Mouse (Mus musculus) kidney, embryonic 14.5 days (tissue): ENCODE data around the gene Susd5. TPM values are rescaled to one million over a fixed set of nuclear protein-coding genes. Genes with fewer than 3 reads are reported as not detected.
"Not testable (repeated sequence)": the region's sequence is repeated elsewhere in the genome, so short reads cannot be mapped to it uniquely, and the experiment has no call there.

ENCODE experiments used
- ATAC-seq: fragments of 200-750 bp; cut with Nextera tagmentation; 2 replicates; pipeline ENCODE4 v1.8.0; 2017; ENCODE audit warnings: moderate number of reproducible peaks, mild to moderate bottlenecking, moderate TSS enrichment, moderate library complexity; ENCODE audit not compliant: low FRiP score, low TSS enrichment
- H3K27ac ChIP-seq: fragments of 300-500 bp; sonication (generic); 2 replicates; pipeline ENCODE4 v1.5.1; 2014; ENCODE audit warnings: low read depth, mild to moderate bottlenecking, low read length, moderate library complexity, mixed read lengths
- H3K27me3 ChIP-seq: fragments of 300-500 bp; sonication (generic); 2 replicates; pipeline ENCODE4 v1.6.1; 2014; ENCODE audit warnings: mild to moderate bottlenecking, low read length; ENCODE audit not compliant: control insufficient read depth, insufficient read depth
- H3K36me3 ChIP-seq: fragments of 300-500 bp; sonication (generic); 2 replicates; pipeline ENCODE4 v1.6.1; 2014; ENCODE audit warnings: low read length, mixed read lengths; ENCODE audit not compliant: control insufficient read depth, insufficient read depth
- H3K4me1 ChIP-seq: fragments of 300-500 bp; sonication (generic); 2 replicates; pipeline ENCODE4 v1.6.1; 2014; ENCODE audit warnings: low read length, mixed read lengths; ENCODE audit not compliant: control insufficient read depth, insufficient read depth
- H3K4me2 ChIP-seq: fragments of 300-500 bp; sonication (generic); replicated peaks from 2 replicates; pipeline ENCODE4 v1.6.1; 2014; ENCODE audit warnings: low read depth, mild to moderate bottlenecking, low read length
- H3K4me3 ChIP-seq: fragments of 300-500 bp; sonication (generic); 2 replicates; pipeline ENCODE4 v1.5.1; 2014; ENCODE audit warnings: mild to moderate bottlenecking, low read length
- H3K9ac ChIP-seq: fragments of 300-500 bp; sonication (generic); 2 replicates; pipeline ENCODE4 v1.6.1; 2014; ENCODE audit warnings: low read depth, mild to moderate bottlenecking, low read length, moderate library complexity
- H3K9me3 ChIP-seq: fragments of 300-500 bp; sonication (generic); 2 replicates; pipeline ENCODE4 v1.6.1; 2016; ENCODE audit warnings: low read length; ENCODE audit not compliant: control insufficient read depth
- WGBS: fragments of 180-500 bp; shearing (Covaris S2); extraction: QIAGEN DNeasy Blood & Tissue Kit; methylation state at CpG from one replicate; pipeline ENCODE4 v1.1.7; 2014; 5-methylcytosine and 5-hydroxymethylcytosine counted together
- polyA plus RNA-seq: library from polyadenylated mRNA; unstranded; fragments of >200 nt; fragmentation: Nextera tagmentation; extraction: Ambion mirVana; gene quantifications from 2 replicates; pipeline ENCODE4 v1.2.1, GENCODE M21; 2014

The Susd5 gene
- polyA plus RNA-seq, 1 experiment from 2014 or later = 0.45 TPM

GRCm38 (mm10) chr9:114050778-114051177, 6.2 kb upstream of the Susd5 start:
- Histone ChIP-seq H3K27me3 (peaks cover 2% of the 10 kb centered on the region; the same call in 1 of the 2 replicates), H3K9ac (no peak overlapping the region), H3K36me3 (no peaks in the 10 kb centered on the region), H3K27ac (no peak overlapping the region), H3K4me1 (no peaks in the 10 kb centered on the region), H3K4me2 (no peak overlapping the region), H3K9me3 (0 out of 2 replicates have a peak, but pooled peaks cover 3% of the 10 kb centered on the region), H3K4me3 (no peak overlapping the region)
- 86% methylated on average over 16 of the region's 16 CpGs for WGBS
- ATAC-seq = no peak

DNA sequence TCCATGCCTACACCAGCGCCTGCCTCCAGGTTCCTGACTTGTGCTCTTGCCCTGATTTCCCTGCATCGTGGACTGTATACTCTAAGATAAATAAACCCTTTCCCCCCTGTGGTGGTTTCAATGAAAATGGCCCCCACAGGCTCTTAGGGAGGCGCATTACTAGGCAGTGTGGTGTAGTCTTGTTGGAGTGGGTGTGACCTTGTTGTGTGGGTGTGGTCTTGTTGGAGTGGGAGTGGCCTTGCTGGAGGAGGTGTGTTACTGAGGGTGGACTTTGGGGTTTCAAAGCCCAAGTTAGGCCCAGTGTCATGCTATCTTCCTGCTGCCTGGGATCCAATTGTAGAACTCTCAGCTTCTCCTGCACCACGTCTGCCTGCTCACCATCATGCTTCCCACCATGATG, 4.9 kb upstream of the Susd5 start:
- 0 out of 2 replicates have a peak, but pooled peaks cover 3% of the 10 kb centered on the region for H3K9me3 ChIP-seq
- no peak overlapping the region for H3K4me2 ChIP-seq
- H3K4me3 ChIP-seq = no peak overlapping the region
- H3K27me3 ChIP-seq = peaks cover 14% of the 10 kb centered on the region
- no peak for ATAC-seq
- H3K27ac ChIP-seq = no peak overlapping the region
- no peaks in the 10 kb centered on the region for H3K36me3 ChIP-seq
- no peaks in the 10 kb centered on the region for H3K4me1 ChIP-seq
- H3K9ac ChIP-seq = no peak overlapping the region
- WGBS = 79% methylated on average over 4 of the region's 4 CpGs

DNA sequence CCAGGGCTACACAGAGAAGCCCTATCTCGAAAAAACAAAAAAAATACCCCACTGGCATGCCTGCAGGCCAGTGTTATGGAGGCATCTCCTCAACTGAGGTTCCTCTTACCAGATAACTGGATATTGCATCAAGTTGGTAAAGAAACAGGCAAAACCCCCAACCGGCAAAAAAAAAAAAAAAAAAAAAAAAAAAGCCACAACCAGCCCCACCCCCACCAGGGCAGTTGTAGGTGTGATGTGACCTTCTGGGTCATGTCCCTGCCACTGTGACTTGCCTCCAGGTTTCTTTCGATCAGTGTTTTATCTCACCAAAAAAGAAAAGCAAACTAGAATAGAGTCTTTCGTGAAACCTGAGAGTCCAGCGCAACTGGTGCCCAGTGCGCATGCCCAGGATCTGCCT, 4.1 kb upstream of the Susd5 start:
- Histone ChIP-seq H3K27me3 (peaks cover 23% of the 10 kb centered on the region), H3K4me3 (no peak overlapping the region), H3K4me2 (no peak overlapping the region), H3K9me3 (0 out of 2 replicates have a peak, but pooled peaks cover 3% of the 10 kb centered on the region), H3K4me1 (no peaks in the 10 kb centered on the region), H3K9ac (no peak overlapping the region), H3K27ac (no peak overlapping the region), H3K36me3 (no peaks in the 10 kb centered on the region)
- no peak for ATAC-seq
- 67% methylated on average over 6 of the region's 6 CpGs for WGBS

DNA sequence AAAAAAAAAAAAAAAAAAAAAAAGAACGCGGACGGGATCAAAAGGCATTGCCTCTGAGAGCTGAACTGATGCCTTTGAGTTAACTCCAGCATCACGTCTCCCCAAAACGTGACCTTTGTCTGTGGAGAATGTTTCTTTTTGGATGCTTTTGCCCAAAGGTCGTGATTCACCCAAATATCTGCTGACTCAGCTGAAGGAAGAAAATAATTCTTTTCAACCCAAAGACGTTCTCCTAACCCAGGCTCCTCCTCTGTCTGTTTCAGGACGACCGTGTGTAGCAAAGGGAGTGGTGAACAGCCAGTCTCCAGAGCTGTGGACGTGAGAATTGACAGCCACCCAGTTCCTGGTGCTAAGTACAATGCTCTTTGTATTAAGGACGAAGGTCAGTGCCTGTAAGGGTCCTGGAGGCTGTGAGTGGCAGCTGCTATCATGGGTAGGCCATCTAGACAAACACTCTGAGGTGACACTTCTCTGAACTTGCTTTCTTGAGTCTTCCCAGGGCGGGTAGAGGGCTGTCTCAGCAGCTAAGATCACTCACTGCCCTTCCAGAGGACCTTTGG, 11.6 kb downstream of the Susd5 start:
- Histone ChIP-seq H3K27me3 (no peaks in the 10 kb centered on the region), H3K36me3 (no peaks in the 10 kb centered on the region), H3K9me3 (no peaks in the 10 kb centered on the region), H3K4me1 (no peaks in the 10 kb centered on the region), H3K4me3 (no peak overlapping the region), H3K9ac (no peak overlapping the region), H3K4me2 (no peak overlapping the region), H3K27ac (no peak overlapping the region)
- no peak for ATAC-seq
- WGBS = 53% methylated on average over 12 of the region's 12 CpGs

GRCm38 (mm10) chr9:114069372-114069771, 12.4 kb downstream of the Susd5 start:
- 52% methylated on average over 6 of the region's 6 CpGs for WGBS
- Histone ChIP-seq H3K27me3 (no peaks in the 10 kb centered on the region), H3K4me1 (no peaks in the 10 kb centered on the region), H3K4me2 (no peak overlapping the region), H3K36me3 (no peaks in the 10 kb centered on the region), H3K27ac (no peak overlapping the region), H3K9ac (no peak overlapping the region), H3K9me3 (no peaks in the 10 kb centered on the region), H3K4me3 (no peak overlapping the region)
- ATAC-seq = no peak

- H3K36me3 ChIP-seq = no peaks in the 10 kb centered on the region
- no peak overlapping the region for H3K4me2 ChIP-seq
- H3K9ac ChIP-seq = no peak overlapping the region
- ATAC-seq = no peak
- WGBS = 86% methylated on average over 19 of the region's 19 CpGs
- no peak overlapping the region for H3K4me3 ChIP-seq
- no peaks in the 10 kb centered on the region for H3K27me3 ChIP-seq
- H3K9me3 ChIP-seq = no peaks in the 10 kb centered on the region
- H3K4me1 ChIP-seq = no peaks in the 10 kb centered on the region
- H3K27ac ChIP-seq = no peak overlapping the region
Measured at GRCm38 (mm10) chr9:114073681-114074080, 16.7 kb downstream of the Susd5 start.

DNA sequence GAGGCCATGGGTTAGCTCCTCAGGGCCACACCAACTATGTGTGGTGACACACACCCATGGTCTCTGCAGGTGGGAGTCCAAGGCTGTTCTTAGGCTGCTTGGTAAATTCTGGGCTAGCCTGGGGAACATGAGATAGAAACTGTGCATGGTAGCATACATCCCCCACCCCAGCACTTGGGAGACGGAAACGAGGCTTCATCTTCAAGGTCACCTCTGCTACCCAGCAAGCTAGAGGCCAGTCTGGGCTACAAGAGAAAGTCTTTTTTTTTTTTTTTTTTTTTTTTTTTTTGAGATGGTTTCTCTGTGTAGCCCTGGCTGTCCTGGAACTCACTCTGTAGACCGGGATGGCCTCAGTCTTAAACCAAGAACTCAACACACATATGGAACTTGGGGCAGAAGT, 29.5 kb downstream of the Susd5 start:
- no peak overlapping the region for H3K27ac ChIP-seq
- no peaks in the 10 kb centered on the region for H3K4me1 ChIP-seq
- H3K27me3 ChIP-seq = no peaks in the 10 kb centered on the region
- H3K36me3 ChIP-seq = no peaks in the 10 kb centered on the region
- no peak overlapping the region for H3K4me3 ChIP-seq
- no peak overlapping the region for H3K9ac ChIP-seq
- H3K9me3 ChIP-seq = no peaks in the 10 kb centered on the region
- ATAC-seq = no peak
- WGBS = 68% methylated on average over 3 of the region's 3 CpGs
- no peak overlapping the region for H3K4me2 ChIP-seq

DNA sequence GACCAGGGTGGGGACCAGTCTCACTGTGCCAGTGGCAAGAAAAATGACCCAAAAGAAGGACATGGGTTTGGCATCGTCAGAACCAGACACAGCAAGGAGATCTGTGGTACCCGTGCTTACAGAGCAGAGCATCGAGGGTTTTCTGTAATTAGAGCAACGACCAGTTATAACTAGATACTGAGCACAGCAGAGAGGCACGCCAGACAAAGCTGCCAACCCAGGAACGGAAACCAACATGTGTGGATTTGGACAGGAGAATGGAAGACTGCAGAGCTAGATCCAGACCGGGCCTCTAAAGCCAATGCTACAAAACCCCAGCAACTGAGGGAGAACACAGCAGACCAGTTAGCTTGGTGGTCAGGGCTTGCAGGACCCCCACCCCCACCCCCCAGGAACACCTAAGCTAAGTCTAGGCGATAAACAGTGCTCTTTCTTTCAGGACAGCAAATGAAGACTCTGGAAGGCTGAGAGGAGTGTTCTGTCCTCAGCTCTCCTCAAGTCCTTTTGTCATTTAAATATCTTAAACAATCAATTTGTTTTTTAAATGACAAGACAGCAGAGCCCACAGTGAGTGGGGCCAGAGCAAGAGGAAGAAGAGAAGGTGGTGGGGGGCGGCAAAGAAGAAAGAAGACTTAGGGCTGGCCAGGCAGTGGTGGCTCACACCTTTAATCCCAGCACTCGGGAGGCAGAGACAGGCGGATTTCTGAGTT, 30.3 kb downstream of the Susd5 start:
- Histone ChIP-seq H3K4me1 (no peaks in the 10 kb centered on the region), H3K9me3 (no peaks in the 10 kb centered on the region), H3K9ac (no peak overlapping the region), H3K4me2 (no peak overlapping the region), H3K27me3 (no peaks in the 10 kb centered on the region), H3K4me3 (no peak overlapping the region), H3K27ac (no peak overlapping the region), H3K36me3 (no peaks in the 10 kb centered on the region)
- no peak for ATAC-seq
- WGBS = 75% methylated on average over 11 of the region's 11 CpGs

- not testable (repeated sequence) for H3K27ac ChIP-seq, H3K9me3 ChIP-seq, H3K27me3 ChIP-seq, H3K36me3 ChIP-seq, H3K9ac ChIP-seq, H3K4me1 ChIP-seq, ATAC-seq, H3K4me3 ChIP-seq, H3K4me2 ChIP-seq
- WGBS = 90% methylated on average over 6 of the region's 6 CpGs
Measured at GRCm38 (mm10) chr9:114088885-114089284, 31.9 kb downstream of the Susd5 start.
